Mouse (Mus musculus) cerebellum, adult 8-10 months (tissue): ENCODE measurements around the gene Pkdrej.
A peak's percentile ranks its signal among the peaks of the same experiment; 100 is the strongest.
"Not testable (repeated sequence)": the region's sequence is repeated elsewhere in the genome, so short reads cannot be mapped to it uniquely, and the experiment has no call there.

ENCODE experiments used
- DNase-seq: peaks from one replicate; pipeline ENCODE4 v3.0.0; 2022

The Pkdrej gene

GRCm38 (mm10) chr15:85809091-85809490, 12.4 kb downstream of the Pkdrej start:
- DNase-seq: peak; percentile 34

GRCm38 (mm10) chr15:85808434-85808833, 13.1 kb downstream of the Pkdrej start:
- no peak for DNase-seq

GRCm38 (mm10) chr15:85808031-85808430, 13.5 kb downstream of the Pkdrej start:
- no peak for DNase-seq

GRCm38 (mm10) chr15:85807404-85807803, 14.1 kb downstream of the Pkdrej start:
- no peak for DNase-seq

GRCm38 (mm10) chr15:85806886-85807285, 14.6 kb downstream of the Pkdrej start:
- no peak for DNase-seq

GRCm38 (mm10) chr15:85802931-85803330, 18.6 kb downstream of the Pkdrej start:
- no peak for DNase-seq

GRCm38 (mm10) chr15:85798676-85799075, 22.9 kb downstream of the Pkdrej start:
- no peak for DNase-seq

GRCm38 (mm10) chr15:85795516-85795915, 26.0 kb downstream of the Pkdrej start:
- DNase-seq: no peak

GRCm38 (mm10) chr15:85792819-85793218, 28.7 kb downstream of the Pkdrej start:
- DNase-seq: no peak

GRCm38 (mm10) chr15:85791449-85791848, 30.1 kb downstream of the Pkdrej start:
- no peak for DNase-seq

GRCm38 (mm10) chr15:85788633-85789032, 32.9 kb downstream of the Pkdrej start:
- DNase-seq: no peak

GRCm38 (mm10) chr15:85788051-85788450, 33.5 kb downstream of the Pkdrej start:
- DNase-seq: no peak

- DNase-seq: no peak
These were observed 34.1 kb downstream of the Pkdrej start for GRCm38 (mm10) chr15:85787482-85787881.

- no peak for DNase-seq
These were observed 34.8 kb downstream of the Pkdrej start for GRCm38 (mm10) chr15:85786711-85787110.

- DNase-seq: no peak
These were observed 37.2 kb downstream of the Pkdrej start for GRCm38 (mm10) chr15:85784341-85784740.

GRCm38 (mm10) chr15:85783146-85783545, 38.4 kb downstream of the Pkdrej start:
- DNase-seq: no peak

- DNase-seq: not testable (repeated sequence)
These were observed 42.6 kb downstream of the Pkdrej start for GRCm38 (mm10) chr15:85778891-85779290.

- DNase-seq: no peak
These were observed 44.8 kb downstream of the Pkdrej start for GRCm38 (mm10) chr15:85776771-85777170.

- no peak for DNase-seq
These were observed 45.3 kb downstream of the Pkdrej start for GRCm38 (mm10) chr15:85776241-85776640.

GRCm38 (mm10) chr15:85775001-85775400, 46.5 kb downstream of the Pkdrej start:
- DNase-seq: no peak

- DNase-seq: no peak
These were observed 47.1 kb downstream of the Pkdrej start for GRCm38 (mm10) chr15:85774419-85774818.

GRCm38 (mm10) chr15:85772146-85772740, 49.3 kb downstream of the Pkdrej start:
- DNase-seq: no peak

GRCm38 (mm10) chr15:85771306-85772121, 50.0 kb downstream of the Pkdrej start:
- DNase-seq: no peak

GRCm38 (mm10) chr15:85768991-85769390, 52.5 kb downstream of the Pkdrej start:
- DNase-seq: no peak
